Mouse (Mus musculus) megakaryocyte, embryonic 14.5 days (primary cell): ENCODE measurements around the gene Gbp8.

Experiments used
- FLI1 ChIP-seq: IDR thresholded peaks from 2 replicates; pipeline ENCODE4 v1.6.1; 2012; ENCODE audit warnings: low read length, inconsistent platforms, mixed read lengths
- GATA1 ChIP-seq: IDR thresholded peaks from 3 replicates; pipeline ENCODE4 v1.6.1; 2012; ENCODE audit warnings: mixed read lengths, low read length, inconsistent platforms, borderline replicate concordance

DNA sequence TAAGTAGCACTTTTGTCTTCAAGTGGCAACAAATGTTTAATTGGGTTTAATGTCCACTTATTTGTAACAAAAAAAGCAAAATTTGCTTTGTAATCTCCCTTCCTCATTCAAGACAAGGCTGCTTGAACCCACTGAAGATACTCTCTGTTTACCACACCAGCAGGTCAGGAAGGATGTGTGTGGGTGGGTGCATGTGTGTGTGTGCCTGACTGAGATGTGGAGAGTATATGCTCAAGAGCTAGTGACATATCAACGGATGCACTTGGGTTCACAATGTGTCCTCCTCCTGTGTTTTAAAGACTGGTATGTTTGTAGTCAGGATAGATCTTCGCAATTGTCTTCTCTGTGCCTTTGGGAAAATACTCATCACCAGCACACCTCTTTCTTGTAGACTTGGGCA is 24.6 kb downstream of the Gbp8 start:
- TF ChIP-seq FLI1 (no peak), GATA1 (no peak; the same call in 2 of the 3 replicates)
